Mouse (Mus musculus): Measurements from ENCODE around the gene Fbl. TPM values are rescaled to one million over a fixed set of nuclear protein-coding genes. Genes with fewer than 3 reads are reported as not detected.
"Not testable (repeated sequence)": the region's sequence is repeated elsewhere in the genome, so short reads cannot be mapped to it uniquely, and the experiment has no call there.

Fbl gene
- total RNA-seq, 2 experiments from 2014 or later = 23.7 to 31.0 TPM

GRCm38 (mm10) chr7:28185884-28186283 lies 16.4 kb downstream of the Fbl start:
- no peak for DNase-seq
- intact Hi-C loops (cut with DNase I; ENCODE audit: low total_unique reads) = no loop called here

GRCm38 (mm10) chr7:28186631-28187030 lies 17.1 kb downstream of the Fbl start:
- intact Hi-C loops (cut with DNase I; ENCODE audit: low total_unique reads) = no loop called here
- no peak for DNase-seq

GRCm38 (mm10) chr7:28191489-28191888 lies 22.0 kb downstream of the Fbl start:
- intact Hi-C loops (cut with DNase I; ENCODE audit: low total_unique reads) = no loop called here
- DNase-seq = no peak

GRCm38 (mm10) chr7:28191903-28192302 lies 22.4 kb downstream of the Fbl start:
- no peak for DNase-seq
- intact Hi-C loops (cut with DNase I; ENCODE audit: low total_unique reads) = no loop called here

GRCm38 (mm10) chr7:28195414-28196098 lies 26.0 kb downstream of the Fbl start:
- no peak for DNase-seq
- intact Hi-C loops (cut with DNase I; ENCODE audit: low total_unique reads) = no loop called here

GRCm38 (mm10) chr7:28196528-28196927 lies 27.0 kb downstream of the Fbl start:
- intact Hi-C loops (cut with DNase I; ENCODE audit: low total_unique reads) = no loop called here
- DNase-seq = peak; percentile 80

- intact Hi-C loops (cut with DNase I; ENCODE audit: low total_unique reads) = no loop called here
- no peak for DNase-seq
These were observed 29.5 kb downstream of the Fbl start for GRCm38 (mm10) chr7:28199054-28199453.

- intact Hi-C loops (cut with DNase I; ENCODE audit: low total_unique reads) = no loop called here
- DNase-seq = peak; percentile 78
These were observed 33.9 kb downstream of the Fbl start for GRCm38 (mm10) chr7:28203207-28204108.

GRCm38 (mm10) chr7:28206044-28206600 lies 36.6 kb downstream of the Fbl start:
- intact Hi-C loops (cut with DNase I; ENCODE audit: low total_unique reads) = no loop called here
- DNase-seq = peak; percentile 32

GRCm38 (mm10) chr7:28208396-28208987 lies 39.0 kb downstream of the Fbl start:
- DNase-seq = no peak
- intact Hi-C loops (cut with DNase I; ENCODE audit: low total_unique reads) = no loop called here

GRCm38 (mm10) chr7:28208988-28209508 lies 39.5 kb downstream of the Fbl start:
- DNase-seq = peak; percentile 63
- intact Hi-C loops (cut with DNase I; ENCODE audit: low total_unique reads) = no loop called here

GRCm38 (mm10) chr7:28210731-28211130 lies 41.2 kb downstream of the Fbl start:
- no peak for DNase-seq
- intact Hi-C loops (cut with DNase I; ENCODE audit: low total_unique reads) = loop anchor here (10.0 kb wide), 1 partner anchor 94 kb away; the partner anchor contains the start of gene Dll3

GRCm38 (mm10) chr7:28214142-28214541 lies 44.6 kb downstream of the Fbl start:
- intact Hi-C loops (cut with DNase I; ENCODE audit: low total_unique reads) = loop anchor here (10.0 kb wide), 1 partner anchor 91 kb away; the partner anchor contains the start of gene Dll3
- peak; percentile 61 for DNase-seq

GRCm38 (mm10) chr7:28215950-28216349 lies 46.4 kb downstream of the Fbl start:
- DNase-seq = not testable (repeated sequence)
- intact Hi-C loops (cut with DNase I; ENCODE audit: low total_unique reads) = loop anchor here (10.0 kb wide), 1 partner anchor 89 kb away; the partner anchor contains the start of gene Dll3

- intact Hi-C loops (cut with DNase I; ENCODE audit: low total_unique reads) = loop anchor here (10.0 kb wide), 1 partner anchor 87 kb away; the partner anchor contains the start of gene Dll3
- not testable (repeated sequence) for DNase-seq
These were observed 48.3 kb downstream of the Fbl start for GRCm38 (mm10) chr7:28217811-28218210.

GRCm38 (mm10) chr7:28218951-28219740 lies 49.6 kb downstream of the Fbl start:
- DNase-seq = not testable (repeated sequence)
- intact Hi-C loops (cut with DNase I; ENCODE audit: low total_unique reads) = loop anchor here (10.0 kb wide), 1 partner anchor 86 kb away; the partner anchor contains the start of gene Dll3

- intact Hi-C loops (cut with DNase I; ENCODE audit: low total_unique reads) = not testable (repeated sequence)
These were observed 57.3 kb downstream of the Fbl start for GRCm38 (mm10) chr7:28226836-28227235.

GRCm38 (mm10) chr7:28227421-28227820 lies 57.9 kb downstream of the Fbl start:
- DNase-seq; intact Hi-C loops (cut with DNase I; ENCODE audit: low total_unique reads): not testable (repeated sequence)

More at GRCm38 (mm10) chr7:28226836-28227235, 57.3 kb downstream of the Fbl start:
- not testable (repeated sequence) for DNase-seq

Data from gastrocnemius, postnatal 14 days (tissue).